Mouse (Mus musculus) lung, postnatal 0 days (tissue): ENCODE measurements around the gene Rundc3a. TPM values are rescaled to one million over a fixed set of nuclear protein-coding genes. Genes with fewer than 3 reads are reported as not detected.
A peak's percentile ranks its signal among the peaks of the same experiment; 100 is the strongest.

ENCODE experiments used
- ATAC-seq: fragments of 200-750 bp; cut with Nextera tagmentation; 2 replicates; pipeline ENCODE4 v1.8.0; 2017; ENCODE audit warnings: moderate library complexity
- DNase-seq: peaks from one replicate; pipeline ENCODE4 v3.0.0-alpha.2; 2016; ENCODE audit warnings: low spot score
- H3K27ac ChIP-seq: fragments of 300-500 bp; sonication (generic); 2 replicates; pipeline ENCODE4 v1.5.1; 2014; ENCODE audit warnings: antibody characterized with exemption, mild to moderate bottlenecking, low read length, mixed read lengths
- H3K27me3 ChIP-seq: fragments of 300-500 bp; sonication (generic); replicated peaks from 2 replicates; pipeline ENCODE4 v1.6.1; 2014; ENCODE audit warnings: low read length, mixed read lengths; ENCODE audit not compliant: insufficient read depth
- H3K36me3 ChIP-seq: fragments of 300-500 bp; sonication (generic); 2 replicates; pipeline ENCODE4 v1.6.1; 2014; ENCODE audit warnings: low read length, mixed read lengths; ENCODE audit not compliant: insufficient read depth
- H3K4me1 ChIP-seq: fragments of 300-500 bp; sonication (generic); 2 replicates; pipeline ENCODE4 v1.6.1; 2014; ENCODE audit warnings: antibody characterized with exemption, low read depth, low read length, mixed read lengths; ENCODE audit not compliant: insufficient read depth
- H3K4me2 ChIP-seq: fragments of 300-500 bp; sonication (generic); replicated peaks from 2 replicates; pipeline ENCODE4 v1.6.1; 2014; ENCODE audit warnings: low read depth, mild to moderate bottlenecking, low read length, moderate library complexity, mixed read lengths
- H3K4me3 ChIP-seq: fragments of 300-500 bp; sonication (generic); 2 replicates; pipeline ENCODE4 v1.5.1; 2014; ENCODE audit warnings: low read depth, low read length
- H3K9ac ChIP-seq: fragments of 300-500 bp; sonication (generic); replicated peaks from 2 replicates; pipeline ENCODE4 v1.6.1; 2014; ENCODE audit warnings: low read depth, mild to moderate bottlenecking
- H3K9me3 ChIP-seq: fragments of 300-500 bp; sonication (generic); 2 replicates; pipeline ENCODE4 v1.6.1; 2016; ENCODE audit warnings: low read length, mixed read lengths
- CTCF ChIP-seq: IDR thresholded peaks from 2 replicates; pipeline ENCODE4 v1.5.1; 2016; ENCODE audit warnings: antibody characterized with exemption, mild to moderate bottlenecking
- EP300 ChIP-seq: IDR thresholded peaks from 2 replicates; pipeline ENCODE4 v1.6.1; 2016; ENCODE audit warnings: antibody characterized with exemption, mild to moderate bottlenecking, control low read depth
- WGBS: fragments of 180-500 bp; shearing (Covaris S2); extraction: QIAGEN DNeasy Blood & Tissue Kit; methylation state at CpG from one replicate; pipeline ENCODE4 v1.1.7; 2014; 5-methylcytosine and 5-hydroxymethylcytosine counted together
- polyA plus RNA-seq: library from polyadenylated mRNA; unstranded; fragments of >200 nt; fragmentation: Nextera tagmentation; extraction: Ambion mirVana; gene quantifications from 2 replicates; pipeline ENCODE4 v1.2.1, GENCODE M21; 2015

The Rundc3a gene
- polyA plus RNA-seq, 1 experiment from 2014 or later, result 1.7 TPM

DNA sequence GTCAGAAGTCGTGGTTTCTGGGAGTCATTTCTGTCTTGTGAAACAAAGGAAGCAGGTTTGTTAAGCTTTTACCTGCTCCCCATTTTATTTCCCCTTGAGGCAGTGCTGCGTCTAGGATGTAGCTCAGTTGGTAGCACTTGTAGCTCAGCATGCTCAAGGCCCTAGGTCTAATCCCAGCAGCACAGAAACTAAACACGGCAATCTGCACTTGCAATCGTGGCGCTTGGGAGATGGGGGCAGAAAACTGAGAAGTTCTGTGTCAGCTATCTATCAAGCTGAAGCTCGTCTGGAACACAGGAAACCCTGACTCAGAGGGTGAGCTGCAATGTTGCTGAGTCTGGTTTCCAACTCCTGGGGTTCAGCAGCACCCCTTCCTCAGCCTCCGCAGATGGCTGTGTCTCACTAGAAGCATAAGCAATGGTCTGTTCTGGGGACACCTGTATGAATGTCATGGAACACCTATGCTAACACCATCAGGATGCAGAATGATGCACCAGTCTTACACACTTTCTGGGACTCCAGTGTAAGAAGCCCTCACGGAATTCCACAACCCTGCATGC is 35.9 kb downstream of the Rundc3a start:
- H3K36me3 ChIP-seq, result no peaks in the 10 kb centered on the region
- no peaks in the 10 kb centered on the region for H3K27me3 ChIP-seq
- TF ChIP-seq CTCF, result no peak
- TF ChIP-seq EP300, result no peak
- ATAC-seq (no peak), DNase-seq (no peak)
- H3K27ac ChIP-seq, result no peak overlapping the region
- 56% methylated on average over 8 of the region's 8 CpGs for WGBS
- H3K4me2 ChIP-seq, result no peak overlapping the region; the same call in 1 of the 2 replicates
- no peak overlapping the region for H3K4me3 ChIP-seq
- H3K9me3 ChIP-seq, result no peaks in the 10 kb centered on the region
- peaks cover 9% of the 10 kb centered on the region; the same call in 1 of the 2 replicates for H3K4me1 ChIP-seq
- H3K9ac ChIP-seq, result no peak overlapping the region

DNA sequence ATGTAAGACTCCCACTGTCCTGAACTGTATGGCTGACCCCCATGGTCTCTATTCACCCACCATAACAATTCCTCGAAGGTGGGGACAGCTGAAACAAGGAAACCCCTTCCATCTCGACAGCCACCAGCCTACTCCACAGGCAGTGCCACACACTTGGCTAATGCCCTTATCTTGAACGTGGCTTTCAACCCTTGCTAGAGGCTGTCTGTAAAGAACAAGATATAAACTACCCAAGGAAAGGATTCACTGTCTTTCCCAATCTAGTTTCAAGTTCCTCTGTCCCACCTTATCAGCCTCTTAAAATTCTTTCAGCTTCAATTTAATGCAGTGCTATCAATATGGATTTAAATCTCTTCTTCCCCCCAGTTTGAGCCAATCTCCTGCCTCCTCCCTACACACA is 36.3 kb downstream of the Rundc3a start:
- TF ChIP-seq CTCF (no peak), EP300 (no peak)
- ATAC-seq, result no peak
- Histone ChIP-seq H3K36me3 (no peaks in the 10 kb centered on the region), H3K9ac (no peak overlapping the region; the same call in 1 of the 2 replicates), H3K4me3 (peak overlapping the region; percentile 72), H3K4me2 (peak overlapping the region; percentile 63), H3K27me3 (no peaks in the 10 kb centered on the region), H3K27ac (peak overlapping the region; percentile 22; the same call in 1 of the 2 replicates), H3K9me3 (no peaks in the 10 kb centered on the region), H3K4me1 (peaks cover 9% of the 10 kb centered on the region; the same call in 1 of the 2 replicates)
- 26% methylated on average over 3 of the region's 3 CpGs for WGBS
- no peak for DNase-seq

GRCm38 (mm10) chr11:102430121-102431017 is 37.2 kb downstream of the Rundc3a start, which contains the start of gene Grn:
Gene Grn (plus strand): TSS chr11:102430315.
- Histone ChIP-seq H3K4me1 (peaks cover 9% of the 10 kb centered on the region; the same call in 1 of the 2 replicates), H3K4me2 (peak within 1 kb of the TSS; percentile 63), H3K36me3 (peaks cover 8% of the 10 kb centered on the region; the same call in 1 of the 2 replicates), H3K4me3 (peak within 1 kb of the TSS; percentile 72), H3K9ac (peak within 1 kb of the TSS; percentile 27), H3K27ac (peak within 1 kb of the TSS; percentile 80), H3K27me3 (no peaks in the 10 kb centered on the region), H3K9me3 (no peaks in the 10 kb centered on the region)
- peak; percentile 100 for DNase-seq
- no peak for TF ChIP-seq CTCF
- peak; percentile 75 for TF ChIP-seq EP300
- ATAC-seq, result peak; percentile 93
- under 1% methylated on average over 28 of the region's 29 CpGs for WGBS

DNA sequence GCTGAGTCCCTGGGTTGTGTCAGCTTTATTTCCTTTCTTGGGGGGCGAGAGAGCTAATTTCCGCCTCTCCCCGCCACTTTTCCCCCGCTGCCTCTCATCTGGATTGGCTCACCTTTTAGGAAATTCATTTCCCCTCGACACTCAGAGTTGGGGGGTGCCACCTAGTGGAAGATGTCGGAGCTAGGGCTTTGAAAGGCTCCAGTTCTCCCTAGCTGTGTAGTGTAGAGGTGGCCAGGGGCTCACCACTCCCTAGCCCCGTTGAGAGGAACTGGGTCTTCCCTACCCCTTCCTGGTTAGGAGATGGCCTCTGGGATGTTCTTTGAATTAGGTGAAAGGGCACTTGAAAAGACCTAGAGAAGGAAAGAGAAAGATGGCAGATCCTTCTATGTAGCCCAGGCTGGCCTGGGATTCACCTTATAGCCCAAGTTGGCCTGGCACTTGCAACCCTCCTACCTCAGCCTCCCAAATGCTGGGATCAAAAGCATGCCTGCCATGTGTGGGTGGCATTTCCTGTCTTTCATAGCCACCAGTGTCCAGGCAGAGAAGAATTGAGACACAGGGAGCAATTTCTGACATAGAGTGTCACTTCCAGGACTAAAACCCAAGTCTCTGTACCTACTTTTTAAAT is 37.9 kb downstream of the Rundc3a start:
- peak overlapping the region; percentile 80 for H3K27ac ChIP-seq
- H3K9me3 ChIP-seq, result no peaks in the 10 kb centered on the region
- H3K27me3 ChIP-seq, result no peaks in the 10 kb centered on the region
- TF ChIP-seq EP300 (0 out of 2 replicates have a peak, but pooled peaks have one; percentile 30), CTCF (peak; percentile 85)
- peak; percentile 34 for ATAC-seq
- peak overlapping the region; percentile 27 for H3K9ac ChIP-seq
- peak overlapping the region; percentile 72 for H3K4me3 ChIP-seq
- DNase-seq, result peak; percentile 87
- peaks cover 9% of the 10 kb centered on the region; the same call in 1 of the 2 replicates for H3K4me1 ChIP-seq
- H3K4me2 ChIP-seq, result peak overlapping the region; percentile 63
- H3K36me3 ChIP-seq, result peaks cover 15% of the 10 kb centered on the region; the same call in 1 of the 2 replicates
- WGBS, result under 1% methylated on average over 7 of the region's 7 CpGs

GRCm38 (mm10) chr11:102431728-102432114 is 38.5 kb downstream of the Rundc3a start:
- Histone ChIP-seq H3K27ac (no peak overlapping the region), H3K4me2 (no peak overlapping the region), H3K4me1 (peaks cover 9% of the 10 kb centered on the region; the same call in 1 of the 2 replicates), H3K9ac (no peak overlapping the region), H3K27me3 (no peaks in the 10 kb centered on the region), H3K4me3 (no peak overlapping the region), H3K9me3 (no peaks in the 10 kb centered on the region), H3K36me3 (peaks cover 15% of the 10 kb centered on the region; the same call in 1 of the 2 replicates)
- DNase-seq (no peak), ATAC-seq (no peak)
- no peak for TF ChIP-seq CTCF
- TF ChIP-seq EP300, result no peak
- 81% methylated on average over 3 of the region's 3 CpGs for WGBS
